Mouse (Mus musculus) midbrain, postnatal 0 days (tissue): ENCODE measurements around the gene Tc2n. TPM values are rescaled to one million over a fixed set of nuclear protein-coding genes. Genes with fewer than 3 reads are reported as not detected.

Experiments used
- ATAC-seq: fragments of 200-750 bp; cut with Nextera tagmentation; 2 replicates; pipeline ENCODE4 v1.8.0; 2017; ENCODE audit warnings: moderate number of reproducible peaks, mild to moderate bottlenecking, moderate TSS enrichment, moderate library complexity; ENCODE audit not compliant: low FRiP score
- DNase-seq: peaks from one replicate; pipeline ENCODE4 v3.0.0-alpha.2; 2015; ENCODE audit warnings: low spot score
- H3K27ac ChIP-seq: fragments of 300-500 bp; sonication (generic); 2 replicates; pipeline ENCODE4 v1.5.1; 2014; ENCODE audit warnings: low read depth, mild to moderate bottlenecking, low read length, mixed read lengths
- H3K27me3 ChIP-seq: fragments of 300-500 bp; sonication (generic); 2 replicates; pipeline ENCODE4 v1.6.1; 2014; ENCODE audit warnings: low read length, control low read depth, mixed read lengths; ENCODE audit not compliant: insufficient read depth
- H3K36me3 ChIP-seq: fragments of 300-500 bp; sonication (generic); 2 replicates; pipeline ENCODE4 v1.6.1; 2014; ENCODE audit warnings: low read length, control low read depth, mixed read lengths; ENCODE audit not compliant: insufficient read depth
- H3K4me1 ChIP-seq: fragments of 300-500 bp; sonication (generic); 2 replicates; pipeline ENCODE4 v1.6.1; 2014; ENCODE audit warnings: mild to moderate bottlenecking, control low read depth, antibody characterized with exemption, low read length, mixed read lengths; ENCODE audit not compliant: insufficient read depth
- H3K4me2 ChIP-seq: fragments of 300-500 bp; sonication (generic); 2 replicates; pipeline ENCODE4 v1.6.1; 2014; ENCODE audit warnings: low read depth, mild to moderate bottlenecking, low read length, mixed read lengths; ENCODE audit not compliant: poor library complexity, severe bottlenecking
- H3K4me3 ChIP-seq: fragments of 300-500 bp; sonication (generic); 2 replicates; pipeline ENCODE4 v1.5.1; 2014; ENCODE audit warnings: low read depth, mild to moderate bottlenecking, low read length, moderate library complexity
- H3K9ac ChIP-seq: fragments of 300-500 bp; sonication (generic); replicated peaks from 2 replicates; pipeline ENCODE4 v1.6.1; 2014; ENCODE audit warnings: mild to moderate bottlenecking, low read length, moderate library complexity, mixed read lengths; ENCODE audit not compliant: poor library complexity, severe bottlenecking
- H3K9me3 ChIP-seq: fragments of 300-500 bp; sonication (generic); 2 replicates; pipeline ENCODE4 v1.6.1; 2016; ENCODE audit warnings: low read length, control low read depth
- CTCF ChIP-seq: IDR thresholded peaks from 2 replicates; pipeline ENCODE4 v1.5.1; 2016; ENCODE audit warnings: antibody characterized with exemption, mild to moderate bottlenecking
- WGBS: fragments of 180-500 bp; shearing (Covaris S2); extraction: QIAGEN DNeasy Blood & Tissue Kit; methylation state at CpG from one replicate; pipeline ENCODE4 v1.1.7; 2014; 5-methylcytosine and 5-hydroxymethylcytosine counted together
- polyA plus RNA-seq: library from polyadenylated mRNA; unstranded; fragments of >200 nt; fragmentation: Nextera tagmentation; extraction: Ambion mirVana; gene quantifications from 2 replicates; pipeline ENCODE4 v1.2.1, GENCODE M21; 2015
- total RNA-seq: library from RNA; depleted of rRNA; stranded (reverse); fragments of >200 nt; gene quantifications from 2 replicates; pipeline ENCODE4 v1.2.3, GENCODE M21; 2014

Gene Tc2n
- total and polyA plus RNA-seq, 2 experiments from 2014 or later: 0.36 to 0.55 TPM

DNA sequence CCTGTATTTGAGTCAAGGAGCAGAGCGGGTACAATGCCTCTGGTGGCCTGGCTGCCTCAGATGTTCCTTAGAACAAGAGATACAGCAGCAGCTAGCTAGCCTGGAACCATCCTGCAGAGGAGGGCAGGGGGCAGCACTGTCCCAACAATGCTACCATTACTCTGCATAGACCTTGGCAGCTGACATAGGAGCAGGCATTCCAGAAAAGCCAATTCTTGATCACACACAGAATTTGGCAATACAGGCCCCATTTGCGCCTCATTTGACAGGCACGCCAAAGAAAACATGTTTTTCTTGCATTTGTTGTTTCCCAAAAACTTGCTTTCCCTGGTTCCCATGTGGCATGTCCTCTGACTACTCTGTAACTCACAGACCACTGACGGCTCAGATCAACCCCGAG is 43.7 kb upstream of the Tc2n start:
- no peak overlapping the region for H3K27ac ChIP-seq
- H3K36me3 ChIP-seq: no peaks in the 10 kb centered on the region
- no peak for DNase-seq
- no peak overlapping the region for H3K4me2 ChIP-seq
- 93% methylated on average over 5 of the region's 5 CpGs for WGBS
- no peak for ATAC-seq
- no peaks in the 10 kb centered on the region; the same call in 1 of the 2 replicates for H3K4me1 ChIP-seq
- H3K9ac ChIP-seq: no peak overlapping the region
- H3K4me3 ChIP-seq: no peak overlapping the region
- no peaks in the 10 kb centered on the region for H3K9me3 ChIP-seq
- H3K27me3 ChIP-seq: no peaks in the 10 kb centered on the region
- TF ChIP-seq CTCF: peak; percentile 25; the same call in 1 of the 2 replicates

DNA sequence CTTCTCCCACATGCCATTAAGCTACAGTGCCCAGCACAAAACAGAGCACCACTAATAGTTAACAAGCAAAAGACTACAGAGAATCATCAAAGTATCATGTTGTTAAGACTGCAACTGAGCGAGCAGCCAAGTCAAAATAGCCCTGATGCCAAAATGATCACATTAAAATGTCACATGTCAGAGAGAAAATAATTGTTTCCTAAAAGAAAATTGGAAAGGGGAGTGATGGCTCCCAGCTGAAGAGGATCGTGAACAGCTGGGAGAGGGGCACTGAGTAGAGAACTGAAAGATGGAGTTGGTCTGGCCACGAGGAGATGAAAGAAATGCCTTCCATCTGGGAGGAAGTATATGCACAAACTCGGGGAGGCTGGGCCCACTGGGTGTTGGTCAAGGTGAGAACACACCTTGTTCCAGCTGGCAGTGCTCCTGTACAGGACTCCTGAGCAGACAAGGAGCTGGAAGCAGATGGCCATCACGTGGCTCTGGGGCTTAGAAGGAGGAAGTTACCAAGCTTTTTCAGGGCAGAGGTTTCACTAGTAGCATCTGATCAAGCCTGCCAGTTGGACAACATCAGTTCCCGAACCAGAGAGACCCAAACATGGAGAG is 41.2 kb upstream of the Tc2n start:
- Histone ChIP-seq H3K4me3 (no peak overlapping the region), H3K9ac (no peak overlapping the region), H3K4me1 (no peaks in the 10 kb centered on the region), H3K4me2 (no peak overlapping the region), H3K9me3 (no peaks in the 10 kb centered on the region), H3K27me3 (no peaks in the 10 kb centered on the region), H3K36me3 (no peaks in the 10 kb centered on the region), H3K27ac (no peak overlapping the region)
- TF ChIP-seq CTCF: no peak
- no peak for DNase-seq
- ATAC-seq: no peak
- WGBS: 72% methylated on average over 6 of the region's 6 CpGs

DNA sequence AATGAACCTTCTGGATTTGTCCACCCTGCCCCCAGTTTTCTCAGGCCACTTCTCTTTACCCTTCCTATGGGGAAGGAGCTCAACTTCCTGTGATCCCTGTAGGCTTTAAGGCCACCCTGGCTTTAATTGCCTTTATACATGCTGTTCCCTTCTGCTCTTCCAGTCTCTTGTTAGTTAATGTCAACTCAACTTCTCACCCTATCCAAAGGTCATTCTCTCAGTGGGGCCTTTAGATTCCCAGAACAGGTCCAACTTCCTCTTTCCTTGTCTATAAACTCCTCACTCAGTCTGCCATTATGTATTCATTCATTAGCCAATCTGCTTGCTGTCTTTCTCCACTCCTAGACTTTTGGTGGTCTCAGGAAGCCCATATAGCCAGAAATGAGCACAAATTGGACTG is 40.4 kb upstream of the Tc2n start:
- no peak for TF ChIP-seq CTCF
- H3K9me3 ChIP-seq: no peaks in the 10 kb centered on the region
- H3K36me3 ChIP-seq: no peaks in the 10 kb centered on the region
- H3K27ac ChIP-seq: no peak overlapping the region
- no peak overlapping the region for H3K4me3 ChIP-seq
- no peaks in the 10 kb centered on the region for H3K4me1 ChIP-seq
- no peak overlapping the region for H3K4me2 ChIP-seq
- no peaks in the 10 kb centered on the region for H3K27me3 ChIP-seq
- DNase-seq (no peak), ATAC-seq (no peak)
- no peak overlapping the region for H3K9ac ChIP-seq

DNA sequence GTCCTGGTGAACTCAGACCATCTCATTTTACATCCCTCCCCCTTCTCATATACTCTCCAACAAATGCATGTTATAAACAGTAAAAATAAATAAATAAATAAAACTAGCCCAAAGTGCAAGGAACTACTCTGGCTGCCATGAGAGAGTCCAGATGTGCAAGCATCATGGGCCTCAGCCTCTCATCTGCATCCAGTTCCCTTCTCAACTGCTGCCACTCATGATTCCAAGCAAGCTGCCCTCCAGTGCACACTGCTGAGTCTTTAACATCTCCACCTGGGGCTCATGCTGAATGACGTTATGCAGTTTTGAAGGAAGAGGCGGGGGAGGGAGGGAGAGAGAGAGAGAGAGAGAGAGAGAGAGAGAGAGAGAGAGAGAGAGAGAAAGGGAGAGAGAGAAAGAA is 24.1 kb upstream of the Tc2n start:
- DNase-seq (no peak), ATAC-seq (no peak)
- Histone ChIP-seq H3K4me1 (no peaks in the 10 kb centered on the region), H3K4me3 (no peak overlapping the region), H3K9ac (no peak overlapping the region), H3K4me2 (no peak overlapping the region), H3K36me3 (no peaks in the 10 kb centered on the region), H3K9me3 (no peaks in the 10 kb centered on the region), H3K27me3 (no peaks in the 10 kb centered on the region), H3K27ac (no peak overlapping the region)
- 64% methylated on average over 2 of the region's 2 CpGs for WGBS
- no peak for TF ChIP-seq CTCF

DNA sequence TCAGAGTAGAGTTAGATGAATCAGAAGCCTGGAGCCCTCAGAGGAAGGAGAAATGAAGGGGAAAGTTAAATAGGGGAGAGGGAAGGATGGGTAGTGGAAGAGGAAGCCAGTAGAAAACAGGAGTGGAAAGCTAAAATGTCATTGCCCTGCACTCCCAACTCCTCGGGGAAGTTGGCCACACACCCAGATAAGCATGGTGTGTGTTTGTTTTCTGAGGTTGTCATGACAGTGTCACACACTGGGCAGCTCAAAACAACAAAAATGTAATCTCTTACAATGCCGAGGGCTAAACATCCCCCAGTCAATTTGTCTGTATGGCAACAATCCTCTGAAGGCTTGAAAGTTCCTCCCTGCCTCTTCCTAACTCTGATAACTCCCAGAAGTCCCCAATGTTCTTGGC is 22.2 kb upstream of the Tc2n start:
- Histone ChIP-seq H3K9ac (no peak overlapping the region), H3K4me2 (no peak overlapping the region), H3K4me1 (no peaks in the 10 kb centered on the region), H3K27ac (no peak overlapping the region), H3K27me3 (no peaks in the 10 kb centered on the region), H3K4me3 (no peak overlapping the region), H3K36me3 (no peaks in the 10 kb centered on the region), H3K9me3 (no peaks in the 10 kb centered on the region)
- 64% methylated on average over 2 of the region's 2 CpGs for WGBS
- no peak for DNase-seq
- TF ChIP-seq CTCF: no peak
- ATAC-seq: no peak

DNA sequence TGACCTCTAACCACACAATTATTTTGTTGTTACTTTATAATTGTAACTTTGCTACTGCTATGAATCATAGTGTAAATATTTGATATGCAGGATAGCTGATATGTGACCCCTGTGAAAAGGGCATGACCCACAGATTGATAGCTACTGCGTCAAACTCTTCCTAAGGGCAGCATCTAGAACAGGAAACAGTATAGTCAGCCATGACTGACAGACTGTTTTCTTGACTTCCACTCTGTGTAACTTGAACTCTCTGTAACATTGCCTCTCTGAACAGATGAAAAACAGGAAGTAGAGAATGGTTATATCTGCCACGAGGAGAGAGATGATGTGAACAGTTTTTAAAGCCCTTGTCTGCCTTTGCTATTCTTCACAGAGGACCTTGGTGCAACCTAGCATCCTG is 21.7 kb upstream of the Tc2n start:
- Histone ChIP-seq H3K4me3 (no peak overlapping the region), H3K9me3 (no peaks in the 10 kb centered on the region), H3K27ac (no peak overlapping the region), H3K9ac (no peak overlapping the region), H3K36me3 (no peaks in the 10 kb centered on the region), H3K27me3 (no peaks in the 10 kb centered on the region), H3K4me2 (no peak overlapping the region), H3K4me1 (no peaks in the 10 kb centered on the region)
- TF ChIP-seq CTCF: no peak
- ATAC-seq: no peak
- 64% methylated on average over 2 of the region's 2 CpGs for WGBS
- DNase-seq: no peak
